Mouse (Mus musculus): ENCODE results near the gene Bsn. TPM values are rescaled to one million over a fixed set of nuclear protein-coding genes. Genes with fewer than 3 reads are reported as not detected.

The Bsn gene
- polyA plus RNA-seq, 1 experiment from 2014 or later, result 0.97 TPM

DNA sequence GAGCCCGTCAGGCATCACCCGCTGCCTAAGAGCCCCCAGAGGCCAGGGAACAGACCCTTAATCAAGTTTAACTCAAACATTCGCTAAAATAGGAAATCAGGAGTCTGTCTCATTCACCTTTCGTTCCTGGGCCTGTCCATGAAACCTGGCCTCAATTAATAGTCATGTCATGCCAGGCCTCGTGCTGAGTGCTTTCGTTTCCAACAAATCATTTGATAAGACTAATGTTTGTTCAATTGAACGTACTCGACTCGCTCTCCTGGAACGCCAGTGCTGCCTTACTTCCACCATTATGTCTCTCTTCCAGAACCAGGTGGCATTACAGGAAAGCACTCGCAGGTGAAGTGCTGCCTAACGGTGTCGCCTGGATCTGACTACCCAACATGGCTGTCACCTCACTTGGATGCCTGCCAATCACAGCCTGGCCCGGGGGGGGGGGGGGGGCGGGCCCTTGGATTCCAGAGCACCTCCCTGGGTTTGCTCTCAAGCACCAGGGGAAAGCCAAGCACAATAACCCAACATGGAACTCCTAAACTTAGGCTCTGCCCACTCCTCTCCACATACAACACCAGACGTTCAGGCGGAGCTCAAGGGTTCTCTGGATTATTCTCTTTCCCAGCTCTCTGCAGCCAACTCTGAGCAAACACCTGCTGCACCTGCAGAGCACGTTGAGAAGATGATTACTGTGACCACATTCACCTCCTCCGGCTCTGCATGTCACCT, 14.9 kb downstream of the Bsn start:
- no peak for ATAC-seq (replicated peaks; ENCODE audit: insufficient number of reproducible peaks, low FRiP score, low TSS enrichment, low read depth)
- WGBS, result 79% methylated on average over 19 of the region's 19 CpGs
- Histone ChIP-seq H3K9ac (replicated peaks; ENCODE audit: low read length) (no peak overlapping the region), H3K9me3 (replicated peaks; ENCODE audit: control insufficient read depth, low read length) (no peaks in the 10 kb centered on the region), H3K4me2 (ENCODE audit: low read depth, low read length) (no peak overlapping the region), H3K36me3 (replicated peaks; ENCODE audit: control insufficient read depth, insufficient read depth, low read depth, low read length) (no peaks in the 10 kb centered on the region), H3K27ac (replicated peaks; ENCODE audit: low read depth, low read length) (no peak overlapping the region), H3K27me3 (ENCODE audit: control insufficient read depth, insufficient read depth, low read length) (no peaks in the 10 kb centered on the region), H3K4me1 (ENCODE audit: control insufficient read depth, insufficient read depth, low read length) (no peaks in the 10 kb centered on the region), H3K4me3 (ENCODE audit: low read depth, low read length) (no peak overlapping the region)
- no peak for DNase-seq (ENCODE audit: low spot score)

GRCm38 (mm10) chr9:108172777-108173350, 17.3 kb downstream of the Bsn start:
- Histone ChIP-seq H3K4me1 (ENCODE audit: control insufficient read depth, insufficient read depth, low read length) (no peaks in the 10 kb centered on the region), H3K9ac (replicated peaks; ENCODE audit: low read length) (no peak overlapping the region), H3K27ac (replicated peaks; ENCODE audit: low read depth, low read length) (no peak overlapping the region), H3K36me3 (replicated peaks; ENCODE audit: control insufficient read depth, insufficient read depth, low read depth, low read length) (no peaks in the 10 kb centered on the region), H3K4me2 (ENCODE audit: low read depth, low read length) (no peak overlapping the region), H3K4me3 (ENCODE audit: low read depth, low read length) (no peak overlapping the region), H3K9me3 (replicated peaks; ENCODE audit: control insufficient read depth, low read length) (no peaks in the 10 kb centered on the region), H3K27me3 (ENCODE audit: control insufficient read depth, insufficient read depth, low read length) (no peaks in the 10 kb centered on the region)
- WGBS, result 86% methylated on average over 5 of the region's 5 CpGs
- no peak for ATAC-seq (replicated peaks; ENCODE audit: insufficient number of reproducible peaks, low FRiP score, low TSS enrichment, low read depth)
- no peak for DNase-seq (ENCODE audit: low spot score)

DNA sequence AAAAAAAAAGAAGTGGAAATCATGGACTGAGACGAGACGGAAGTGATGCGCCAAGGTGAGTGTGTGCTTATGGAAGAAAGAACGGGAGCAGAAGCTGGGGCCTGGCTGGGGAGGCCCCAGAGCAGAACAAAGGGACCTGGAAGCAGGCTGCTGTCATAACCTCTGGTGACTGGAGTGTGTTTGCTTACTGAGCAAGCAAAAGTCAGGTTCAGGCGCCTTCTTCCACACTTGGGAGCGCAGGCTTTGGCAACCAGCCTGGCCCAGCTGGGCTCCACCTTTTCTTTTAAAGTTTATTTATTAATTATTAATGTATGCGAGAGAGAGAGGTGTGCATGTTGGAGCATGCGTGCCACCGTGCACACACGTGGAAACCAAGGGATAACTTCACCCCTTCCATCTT, 20.4 kb downstream of the Bsn start:
- Histone ChIP-seq H3K4me3 (ENCODE audit: low read depth, low read length) (no peak overlapping the region), H3K9me3 (replicated peaks; ENCODE audit: control insufficient read depth, low read length) (no peaks in the 10 kb centered on the region), H3K27me3 (ENCODE audit: control insufficient read depth, insufficient read depth, low read length) (no peaks in the 10 kb centered on the region), H3K4me2 (ENCODE audit: low read depth, low read length) (no peak overlapping the region), H3K9ac (replicated peaks; ENCODE audit: low read length) (no peak overlapping the region), H3K36me3 (replicated peaks; ENCODE audit: control insufficient read depth, insufficient read depth, low read depth, low read length) (no peaks in the 10 kb centered on the region), H3K4me1 (ENCODE audit: control insufficient read depth, insufficient read depth, low read length) (no peaks in the 10 kb centered on the region), H3K27ac (replicated peaks; ENCODE audit: low read depth, low read length) (no peak overlapping the region)
- DNase-seq (ENCODE audit: low spot score) (no peak), ATAC-seq (replicated peaks; ENCODE audit: insufficient number of reproducible peaks, low FRiP score, low TSS enrichment, low read depth) (no peak)
- WGBS, result 77% methylated on average over 10 of the region's 10 CpGs

- Histone ChIP-seq H3K27ac (replicated peaks; ENCODE audit: low read depth, low read length) (no peak overlapping the region), H3K4me1 (ENCODE audit: control insufficient read depth, insufficient read depth, low read length) (no peaks in the 10 kb centered on the region), H3K4me2 (ENCODE audit: low read depth, low read length) (no peak overlapping the region), H3K4me3 (ENCODE audit: low read depth, low read length) (no peak overlapping the region), H3K9me3 (replicated peaks; ENCODE audit: control insufficient read depth, low read length) (no peaks in the 10 kb centered on the region), H3K36me3 (replicated peaks; ENCODE audit: control insufficient read depth, insufficient read depth, low read depth, low read length) (no peaks in the 10 kb centered on the region), H3K9ac (replicated peaks; ENCODE audit: low read length) (no peak overlapping the region), H3K27me3 (ENCODE audit: control insufficient read depth, insufficient read depth, low read length) (no peaks in the 10 kb centered on the region)
- WGBS, result 37% methylated on average over 8 of the region's 8 CpGs
- no peak for DNase-seq (ENCODE audit: low spot score)
- no peak for ATAC-seq (replicated peaks; ENCODE audit: insufficient number of reproducible peaks, low FRiP score, low TSS enrichment, low read depth)
Observed at GRCm38 (mm10) chr9:108165143-108165542, 25.0 kb downstream of the Bsn start.

- H3K36me3 ChIP-seq (replicated peaks; ENCODE audit: control insufficient read depth, insufficient read depth, low read depth, low read length), result no peaks in the 10 kb centered on the region
- no peaks in the 10 kb centered on the region for H3K27me3 ChIP-seq (ENCODE audit: control insufficient read depth, insufficient read depth, low read length)
- DNase-seq (ENCODE audit: low spot score), result no peak
- no peak for ATAC-seq (replicated peaks; ENCODE audit: insufficient number of reproducible peaks, low FRiP score, low TSS enrichment, low read depth)
- 87% methylated on average over 16 of the region's 16 CpGs for WGBS
- H3K4me3 ChIP-seq (ENCODE audit: low read depth, low read length), result no peak overlapping the region
- no peaks in the 10 kb centered on the region for H3K4me1 ChIP-seq (ENCODE audit: control insufficient read depth, insufficient read depth, low read length)
- H3K27ac ChIP-seq (replicated peaks; ENCODE audit: low read depth, low read length), result no peak overlapping the region
- H3K4me2 ChIP-seq (ENCODE audit: low read depth, low read length), result no peak overlapping the region
- H3K9me3 ChIP-seq (replicated peaks; ENCODE audit: control insufficient read depth, low read length), result no peaks in the 10 kb centered on the region
- H3K9ac ChIP-seq (replicated peaks; ENCODE audit: low read length), result no peak overlapping the region
Observed at GRCm38 (mm10) chr9:108163646-108164284, 26.4 kb downstream of the Bsn start.

DNA sequence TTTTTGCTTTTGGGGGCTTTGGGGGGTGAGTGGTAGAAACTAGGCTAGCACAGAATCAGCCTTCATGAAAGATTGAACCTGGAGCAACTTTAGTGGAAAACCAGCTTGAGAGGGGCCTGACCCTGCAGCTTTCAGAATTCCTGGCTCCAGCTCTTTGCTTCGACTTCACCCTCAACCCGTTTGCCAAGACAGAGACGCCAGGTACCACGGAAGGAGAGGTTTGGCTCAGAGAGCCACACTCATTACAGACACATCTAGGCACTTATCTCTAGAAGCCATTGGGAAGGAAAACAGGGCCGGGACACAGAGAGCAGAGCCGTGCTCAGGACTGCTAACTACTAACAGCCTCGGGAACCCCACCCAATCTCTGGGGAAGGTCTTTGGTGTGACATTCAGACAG, 32.3 kb downstream of the Bsn start:
- Histone ChIP-seq H3K27me3 (ENCODE audit: control insufficient read depth, insufficient read depth, low read length) (no peaks in the 10 kb centered on the region), H3K9ac (replicated peaks; ENCODE audit: low read length) (no peak overlapping the region), H3K4me2 (ENCODE audit: low read depth, low read length) (no peak overlapping the region), H3K36me3 (replicated peaks; ENCODE audit: control insufficient read depth, insufficient read depth, low read depth, low read length) (no peaks in the 10 kb centered on the region), H3K27ac (replicated peaks; ENCODE audit: low read depth, low read length) (no peak overlapping the region), H3K4me1 (ENCODE audit: control insufficient read depth, insufficient read depth, low read length) (no peaks in the 10 kb centered on the region), H3K9me3 (replicated peaks; ENCODE audit: control insufficient read depth, low read length) (no peaks in the 10 kb centered on the region), H3K4me3 (ENCODE audit: low read depth, low read length) (no peak overlapping the region)
- DNase-seq (ENCODE audit: low spot score) (no peak), ATAC-seq (replicated peaks; ENCODE audit: insufficient number of reproducible peaks, low FRiP score, low TSS enrichment, low read depth) (no peak)
- 70% methylated on average over 7 of the region's 7 CpGs for WGBS

DNA sequence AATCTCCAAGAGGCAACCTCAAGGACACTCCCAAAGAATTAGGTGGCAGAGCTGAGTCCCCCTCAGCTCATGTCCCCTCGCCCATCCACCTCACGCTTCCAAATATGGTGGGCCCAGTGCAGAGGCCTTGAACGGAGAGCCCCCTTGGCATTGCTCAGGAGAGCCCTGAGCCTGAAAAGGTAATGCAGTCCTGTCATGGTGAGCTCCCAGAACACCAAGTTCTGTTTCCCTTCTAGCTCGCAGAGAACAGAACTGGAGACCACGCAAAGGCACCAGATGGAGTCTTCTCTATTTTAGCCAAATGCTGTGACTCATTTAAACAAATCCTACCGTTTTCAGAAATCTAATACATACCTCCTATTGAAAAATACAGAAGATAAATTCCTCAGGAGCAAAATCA, 32.7 kb downstream of the Bsn start:
- Histone ChIP-seq H3K27ac (replicated peaks; ENCODE audit: low read depth, low read length) (no peak overlapping the region), H3K4me1 (ENCODE audit: control insufficient read depth, insufficient read depth, low read length) (no peaks in the 10 kb centered on the region), H3K9ac (replicated peaks; ENCODE audit: low read length) (no peak overlapping the region), H3K4me3 (ENCODE audit: low read depth, low read length) (no peak overlapping the region), H3K27me3 (ENCODE audit: control insufficient read depth, insufficient read depth, low read length) (no peaks in the 10 kb centered on the region), H3K36me3 (replicated peaks; ENCODE audit: control insufficient read depth, insufficient read depth, low read depth, low read length) (no peaks in the 10 kb centered on the region), H3K4me2 (ENCODE audit: low read depth, low read length) (no peak overlapping the region), H3K9me3 (replicated peaks; ENCODE audit: control insufficient read depth, low read length) (no peaks in the 10 kb centered on the region)
- 90% methylated on average over 6 of the region's 6 CpGs for WGBS
- no peak for DNase-seq (ENCODE audit: low spot score)
- no peak for ATAC-seq (replicated peaks; ENCODE audit: insufficient number of reproducible peaks, low FRiP score, low TSS enrichment, low read depth)

DNA sequence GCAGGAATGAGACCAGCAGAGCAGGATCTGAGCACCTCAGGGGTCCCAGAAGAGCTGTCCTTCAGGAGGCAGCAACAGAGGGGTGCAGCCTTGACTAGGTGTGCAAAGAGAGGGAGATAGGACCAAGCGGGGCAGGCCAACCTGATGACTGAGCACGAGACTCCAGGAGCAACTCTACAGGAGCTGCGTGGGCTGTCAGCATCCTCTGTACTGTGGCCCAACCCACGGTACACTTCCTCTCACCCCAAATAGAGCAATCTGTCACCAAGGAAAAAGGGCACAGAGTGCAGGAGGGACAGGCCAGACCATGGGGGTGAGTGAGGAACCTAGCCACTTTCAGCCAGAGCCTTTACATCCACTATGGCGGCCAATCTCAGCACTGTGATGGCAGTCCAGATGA, 33.4 kb downstream of the Bsn start:
- H3K4me3 ChIP-seq (ENCODE audit: low read depth, low read length), result no peak overlapping the region
- no peak overlapping the region for H3K4me2 ChIP-seq (ENCODE audit: low read depth, low read length)
- WGBS, result 87% methylated on average over 5 of the region's 5 CpGs
- no peak overlapping the region for H3K9ac ChIP-seq (replicated peaks; ENCODE audit: low read length)
- ATAC-seq (replicated peaks; ENCODE audit: insufficient number of reproducible peaks, low FRiP score, low TSS enrichment, low read depth) (no peak), DNase-seq (ENCODE audit: low spot score) (no peak)
- H3K27ac ChIP-seq (replicated peaks; ENCODE audit: low read depth, low read length), result no peak overlapping the region
- no peaks in the 10 kb centered on the region for H3K27me3 ChIP-seq (ENCODE audit: control insufficient read depth, insufficient read depth, low read length)
- H3K9me3 ChIP-seq (replicated peaks; ENCODE audit: control insufficient read depth, low read length), result no peaks in the 10 kb centered on the region
- H3K36me3 ChIP-seq (replicated peaks; ENCODE audit: control insufficient read depth, insufficient read depth, low read depth, low read length), result no peaks in the 10 kb centered on the region
- no peaks in the 10 kb centered on the region for H3K4me1 ChIP-seq (ENCODE audit: control insufficient read depth, insufficient read depth, low read length)
